19 mouse cellular contexts compared by ENCODE assay signal in genomic region chr8:97422331-97422730, GRCm38 (mm10).
DNase-seq lines count a peak whose midpoint lies in the region; ATAC-seq and TF ChIP-seq lines count a peak whose summit lies in the region.
"Had no signal": no experiment of that assay in that cellular context is flagged by ENCODE, and none has a peak within 500 bp of the region (broad histone marks: within the 10 kb centered on the region; RNA-seq: fewer than 3 reads in every experiment).

No protein-coding gene starts in this region.

- H3K36me3 ChIP-seq in liver, adult 2 months (ENCODE audit: control insufficient read depth, insufficient read depth, low read length), result no peaks in the 10 kb centered on the region
- H3K36me3 ChIP-seq in liver, embryonic 11.5 days (ENCODE audit: control insufficient read depth, insufficient read depth, low read length), result no peaks in the 10 kb centered on the region
- H3K36me3 ChIP-seq: embryonic facial prominence, embryonic 13.5 days; forebrain, embryonic 12.5 days; G1E; hindbrain, embryonic 10.5 days; intestine, embryonic 15.5 days had no signal

- no peak for ATAC-seq in liver, embryonic 11.5 days (replicated peaks; ENCODE audit: low FRiP score)
- ATAC-seq: CD4-positive, CD25-positive, alpha-beta regulatory T cell, adult 4 months; forebrain, embryonic 16.5 days; intestine, embryonic 15.5 days had no signal

- H3K4me2 ChIP-seq in liver, embryonic 11.5 days, result no peak overlapping the region
- H3K4me2 ChIP-seq: embryonic facial prominence, embryonic 13.5 days; forebrain, embryonic 12.5 days; hindbrain, embryonic 14.5 days; intestine, embryonic 15.5 days had no signal

- DNase-seq in adrenal gland, postnatal 10 days, result peak; percentile 10
- no peak for DNase-seq in adrenal gland, adult 2 months
- peak; percentile 35 to 71 for DNase-seq in cerebellum, postnatal 14 days
- DNase-seq in cerebellum, adult 11 months, result no peak
- peak; percentile 10 for DNase-seq in liver, adult 2 months (ENCODE audit: extremely low read depth, low read depth, low spot score)
- no peak for DNase-seq in liver, embryonic 11.5 days (ENCODE audit: low spot score)
- peak; percentile 9 for DNase-seq in Muller cell, postnatal 12 days (ENCODE audit: inconsistent ontology term)
- DNase-seq: B cell, adult 2 months; cerebellum, adult 18-20 months; gastrocnemius, postnatal 10 days; kidney, adult 18-20 months had no signal

- H3K79me2 ChIP-seq in liver, adult 2 months (ENCODE audit: control insufficient read depth, insufficient read depth, low read length), result no peaks in the 10 kb centered on the region

- no peak overlapping the region for H3K27ac ChIP-seq in liver, adult 2 months (replicated peaks; ENCODE audit: insufficient read depth, low read depth, low read length)
- no peak overlapping the region for H3K27ac ChIP-seq in liver, embryonic 11.5 days (ENCODE audit: low read depth, low read length)
- H3K27ac ChIP-seq: embryonic facial prominence, embryonic 13.5 days; forebrain, embryonic 12.5 days; hindbrain, embryonic 10.5 days; hindbrain, embryonic 14.5 days; intestine, embryonic 15.5 days had no signal

- H3K4me3 ChIP-seq in liver, adult 2 months (ENCODE audit: insufficient read depth, low read depth, low read length), result no peak overlapping the region
- no peak overlapping the region for H3K4me3 ChIP-seq in liver, embryonic 11.5 days (ENCODE audit: low read depth, low read length)
- H3K4me3 ChIP-seq: embryonic facial prominence, embryonic 13.5 days; forebrain, embryonic 12.5 days; hindbrain, embryonic 10.5 days; intestine, embryonic 15.5 days had no signal

- TF ChIP-seq CTCF in liver, adult 2 months (IDR thresholded peaks at IDR 0.05; ENCODE audit: low read depth, low read length), result no peak

- WGBS in liver, adult 2 months, result 41% methylated on average over 1 of the region's 1 CpGs
- WGBS in liver, embryonic 11.5 days, result 60% methylated on average over 1 of the region's 1 CpGs

- no peaks in the 10 kb centered on the region for H3K4me1 ChIP-seq in liver, adult 2 months (ENCODE audit: control insufficient read depth, insufficient read depth, low read length)
- no peaks in the 10 kb centered on the region for H3K4me1 ChIP-seq in liver, embryonic 11.5 days (replicated peaks; ENCODE audit: control insufficient read depth, insufficient read depth, low read length)
- H3K4me1 ChIP-seq: embryonic facial prominence, embryonic 13.5 days; hindbrain, embryonic 10.5 days; intestine, embryonic 15.5 days had no signal

- no peaks in the 10 kb centered on the region for H3K27me3 ChIP-seq in liver, adult 2 months (ENCODE audit: control insufficient read depth, insufficient read depth, low read length)
- no peaks in the 10 kb centered on the region for H3K27me3 ChIP-seq in liver, embryonic 11.5 days (replicated peaks; ENCODE audit: control insufficient read depth, insufficient read depth, low read length)
- H3K27me3 ChIP-seq: embryonic facial prominence, embryonic 13.5 days; forebrain, embryonic 12.5 days; intestine, embryonic 15.5 days had no signal

- no peak overlapping the region for H3K9ac ChIP-seq in liver, adult 2 months (ENCODE audit: low read depth, low read length)
- no peak overlapping the region for H3K9ac ChIP-seq in liver, embryonic 11.5 days (ENCODE audit: low read depth, low read length)
- H3K9ac ChIP-seq: embryonic facial prominence, embryonic 13.5 days; forebrain, embryonic 12.5 days; hindbrain, embryonic 14.5 days; intestine, embryonic 15.5 days had no signal

- H3K9me3 ChIP-seq in liver, embryonic 11.5 days (ENCODE audit: control insufficient read depth, low read length), result no peaks in the 10 kb centered on the region
- H3K9me3 ChIP-seq: embryonic facial prominence, embryonic 13.5 days; forebrain, embryonic 12.5 days; G1E; hindbrain, embryonic 10.5 days; intestine, embryonic 15.5 days had no signal

- no peak for TF ChIP-seq POLR2A in liver, adult 2 months (IDR thresholded peaks at IDR 0.05; ENCODE audit: extremely low read depth, insufficient read depth, low read length)

Comparison
In these comparisons a context has a peak if more than half of its experiments do, and no peak if none do; other contexts are left out.
1. DNase-seq: peak in adrenal gland, postnatal 10 days (single experiment), cerebellum, postnatal 14 days (2 of 2), liver, adult 2 months (single experiment) and Muller cell, postnatal 12 days (single experiment); none in adrenal gland, adult 2 months (single experiment), cerebellum, adult 11 months (single experiment) and liver, embryonic 11.5 days (single experiment).